Mouse (Mus musculus) brown adipose tissue, adult 24 weeks (tissue): ENCODE measurements around the gene Bach2. TPM values are rescaled to one million over a fixed set of nuclear protein-coding genes. Genes with fewer than 3 reads are reported as not detected.
A peak's percentile ranks its signal among the peaks of the same experiment; 100 is the strongest.

Experiments
- H3K27ac ChIP-seq: fragments of 200-500 bp; replicated peaks from 2 replicates; pipeline ENCODE4 v1.5.1; 2012; ENCODE audit warnings: low read depth, mild to moderate bottlenecking, low read length
- H3K4me1 ChIP-seq: fragments of 200-500 bp; 2 replicates; pipeline ENCODE4 v1.6.1; 2012; ENCODE audit warnings: low read length, mixed read lengths; ENCODE audit not compliant: control insufficient read depth, insufficient read depth, insufficient read length
- H3K4me3 ChIP-seq: fragments of 200-500 bp; 2 replicates; pipeline ENCODE4 v1.5.1; 2012; ENCODE audit warnings: low read depth, mild to moderate bottlenecking, low read length, moderate library complexity; ENCODE audit not compliant: insufficient read depth
- polyA plus RNA-seq: library from polyadenylated mRNA; stranded (reverse); fragments of >200 nt; gene quantifications from 2 replicates; pipeline ENCODE4 v1.2.4, GENCODE M21; 2012; ENCODE audit not compliant: missing spikeins, insufficient read depth, insufficient read length

Bach2 gene
- polyA plus RNA-seq, 1 experiment: 1.2 TPM

DNA sequence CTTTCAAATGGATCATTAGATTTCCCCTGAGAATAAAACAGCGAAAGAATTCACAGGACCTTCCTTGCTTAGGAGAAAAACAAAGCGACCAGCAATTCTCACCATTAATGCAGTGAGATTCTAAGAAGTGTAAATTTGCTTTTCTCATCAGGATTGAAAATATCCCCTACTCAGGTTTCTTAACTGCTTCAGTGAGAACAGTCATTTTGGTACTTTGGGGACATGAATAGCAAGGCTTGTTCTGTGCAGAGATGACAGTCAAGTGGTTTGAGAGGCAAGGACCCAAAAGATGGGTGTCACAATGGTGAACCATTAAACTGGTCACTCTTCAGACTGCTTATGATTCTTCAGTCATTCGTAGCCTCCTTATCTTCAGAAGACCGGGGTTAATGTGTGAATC is 263.6 kb downstream of the Bach2 start:
- H3K4me3 ChIP-seq: no peak overlapping the region
- H3K27ac ChIP-seq: no peak overlapping the region
- H3K4me1 ChIP-seq: peaks cover 6% of the 10 kb centered on the region; the same call in 1 of the 2 replicates

GRCm38 (mm10) chr4:32504236-32504635 is 265.6 kb downstream of the Bach2 start:
- peaks cover 13% of the 10 kb centered on the region for H3K4me1 ChIP-seq
- no peak overlapping the region for H3K27ac ChIP-seq
- H3K4me3 ChIP-seq: no peak overlapping the region

- no peak overlapping the region for H3K4me3 ChIP-seq
- peak overlapping the region; percentile 10; the same call in 1 of the 2 replicates for H3K27ac ChIP-seq
- peaks cover 19% of the 10 kb centered on the region for H3K4me1 ChIP-seq
These were observed 267.8 kb downstream of the Bach2 start for GRCm38 (mm10) chr4:32506306-32506808.

GRCm38 (mm10) chr4:32507041-32507440 is 268.4 kb downstream of the Bach2 start:
- H3K4me1 ChIP-seq: peaks cover 19% of the 10 kb centered on the region
- H3K27ac ChIP-seq: no peak overlapping the region
- no peak overlapping the region for H3K4me3 ChIP-seq

GRCm38 (mm10) chr4:32508572-32508971 is 270.0 kb downstream of the Bach2 start:
- Histone ChIP-seq H3K27ac (no peak overlapping the region), H3K4me1 (peaks cover 19% of the 10 kb centered on the region), H3K4me3 (no peak overlapping the region)

- Histone ChIP-seq H3K4me3 (no peak overlapping the region), H3K4me1 (peaks cover 19% of the 10 kb centered on the region), H3K27ac (no peak overlapping the region)
These were observed 270.4 kb downstream of the Bach2 start for GRCm38 (mm10) chr4:32508996-32509395.

DNA sequence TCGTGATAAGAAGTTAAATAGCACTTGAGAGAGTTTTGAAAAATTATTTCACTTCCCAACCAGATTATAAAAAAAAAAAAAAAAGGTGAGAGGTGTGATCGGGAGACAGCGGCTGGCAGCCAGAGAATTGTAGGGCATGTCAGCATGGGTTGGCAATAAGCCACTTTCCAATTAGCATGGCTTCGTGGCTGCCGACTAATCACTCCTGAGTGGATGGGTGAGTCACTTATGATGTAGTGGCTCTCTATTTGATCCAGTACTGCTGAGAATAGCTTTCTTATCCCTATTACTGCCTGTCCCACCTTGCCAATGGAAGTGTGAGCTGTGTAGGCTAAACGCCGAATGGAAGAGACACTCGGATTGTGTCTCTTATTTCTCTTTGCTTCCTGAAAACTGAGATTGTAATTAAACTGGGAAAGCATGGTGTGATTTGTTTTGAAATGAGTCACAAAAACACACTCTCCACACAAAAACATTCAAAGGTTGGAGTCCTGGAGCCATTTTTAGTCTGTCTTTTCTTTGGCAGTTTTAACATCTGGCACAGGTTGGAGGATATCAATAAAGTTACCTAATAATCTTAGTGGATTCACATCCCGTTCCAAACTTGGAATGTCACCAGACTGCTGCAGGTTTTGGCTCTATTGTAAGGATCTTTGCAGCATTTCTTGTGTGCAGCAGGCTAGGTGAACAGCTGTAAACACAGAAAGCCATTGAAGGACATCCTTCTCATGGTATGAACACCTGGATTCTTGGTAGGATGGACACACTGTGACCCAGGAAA is 271.4 kb downstream of the Bach2 start:
- Histone ChIP-seq H3K27ac (no peak overlapping the region), H3K4me1 (peaks cover 19% of the 10 kb centered on the region), H3K4me3 (no peak overlapping the region)

- Histone ChIP-seq H3K27ac (no peak overlapping the region), H3K4me3 (no peak overlapping the region), H3K4me1 (peaks cover 19% of the 10 kb centered on the region)
These were observed 272.3 kb downstream of the Bach2 start for GRCm38 (mm10) chr4:32510940-32511339.

DNA sequence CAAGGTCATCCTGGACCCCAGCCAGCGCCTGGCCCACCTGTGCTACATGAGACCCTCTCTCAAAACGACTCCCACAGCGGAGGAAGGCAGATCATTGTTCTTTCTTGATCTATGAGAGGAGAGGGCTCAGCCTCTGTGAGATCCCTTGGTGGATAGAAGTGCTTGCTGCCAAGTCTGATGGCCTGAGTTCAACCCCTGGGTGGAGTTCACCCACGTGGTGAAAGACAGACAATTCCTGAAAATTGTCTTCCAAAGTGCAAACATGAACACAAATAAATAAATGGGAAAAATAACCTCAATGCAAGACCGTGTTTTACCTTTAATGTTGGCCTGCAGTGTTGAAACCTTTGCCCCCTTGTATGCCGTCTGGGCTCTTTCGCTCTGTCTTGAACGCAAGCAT is 277.5 kb downstream of the Bach2 start:
- Histone ChIP-seq H3K4me3 (no peak overlapping the region), H3K4me1 (peaks cover 4% of the 10 kb centered on the region; the same call in 1 of the 2 replicates), H3K27ac (no peak overlapping the region)

DNA sequence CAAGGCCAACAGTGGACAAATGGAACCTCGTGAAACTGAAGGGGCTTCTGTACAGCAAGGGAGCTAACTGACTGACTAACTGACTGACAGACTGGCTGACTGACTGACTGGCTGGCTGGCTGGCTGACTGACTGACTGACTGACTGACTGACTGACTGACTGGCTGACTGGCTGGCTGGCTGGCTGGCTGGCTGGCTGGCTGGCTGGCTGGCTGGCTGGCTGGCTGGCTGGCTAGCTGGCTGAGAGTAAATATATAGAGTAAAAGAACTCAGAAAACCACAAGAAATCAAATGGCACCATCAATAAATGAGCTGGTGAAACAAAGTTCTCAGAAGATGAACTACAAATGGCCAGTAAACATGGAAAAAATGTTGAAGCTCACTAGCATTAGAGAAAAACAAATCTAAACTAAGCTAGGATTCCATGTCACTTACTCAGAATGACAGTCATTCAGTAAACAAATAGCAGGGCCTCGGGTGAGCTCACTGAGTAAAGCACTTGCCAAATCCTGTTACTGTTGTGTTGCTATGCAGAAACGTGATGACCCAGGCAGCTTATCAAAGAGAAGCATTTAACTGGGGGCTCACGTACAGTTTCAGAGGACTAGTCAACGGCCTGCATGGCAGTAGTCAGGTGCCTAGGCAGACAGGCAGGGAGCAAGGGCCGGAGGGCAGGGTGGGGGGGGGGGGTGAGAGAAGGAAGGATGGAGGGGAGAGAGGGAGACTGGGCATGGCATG is 280.4 kb downstream of the Bach2 start:
- H3K27ac ChIP-seq: no peak overlapping the region

GRCm38 (mm10) chr4:32520628-32521360 is 282.2 kb downstream of the Bach2 start:
- no peak overlapping the region; the same call in 1 of the 2 replicates for H3K27ac ChIP-seq
- H3K4me1 ChIP-seq: peaks cover 4% of the 10 kb centered on the region; the same call in 1 of the 2 replicates

More for the DNA sequence above, 280.4 kb downstream of the Bach2 start:
- Histone ChIP-seq H3K4me1 (peaks cover 4% of the 10 kb centered on the region; the same call in 1 of the 2 replicates), H3K4me3 (no peak overlapping the region)

GRCm38 (mm10) chr4:32521361-32521740 is 282.7 kb downstream of the Bach2 start:
- H3K27ac ChIP-seq: no peak overlapping the region
- no peak overlapping the region for H3K4me3 ChIP-seq
- H3K4me1 ChIP-seq: peaks cover 4% of the 10 kb centered on the region; the same call in 1 of the 2 replicates

More at GRCm38 (mm10) chr4:32520628-32521360, 282.2 kb downstream of the Bach2 start:
- no peak overlapping the region for H3K4me3 ChIP-seq

DNA sequence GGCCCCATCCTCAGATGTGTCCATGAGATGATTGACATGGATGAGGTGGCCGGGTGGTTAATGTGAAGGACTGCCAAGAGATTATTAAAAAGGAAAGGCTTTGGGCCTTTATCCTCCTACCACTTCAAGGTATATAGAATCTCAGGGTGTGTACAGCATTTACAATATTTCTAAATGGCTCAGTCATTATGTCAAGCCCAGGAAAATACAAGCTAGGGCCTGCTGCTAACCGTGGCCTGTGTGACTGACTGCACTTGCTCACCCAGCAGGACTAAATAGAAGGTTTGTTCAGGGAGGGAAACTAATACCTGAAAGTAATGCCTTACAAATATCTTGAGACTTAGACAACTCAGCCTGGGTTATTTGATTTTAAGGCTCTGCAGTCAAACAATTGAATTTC is 283.4 kb downstream of the Bach2 start:
- Histone ChIP-seq H3K4me1 (peaks cover 4% of the 10 kb centered on the region; the same call in 1 of the 2 replicates), H3K4me3 (no peak overlapping the region), H3K27ac (no peak overlapping the region)

- Histone ChIP-seq H3K4me1 (peaks cover 2% of the 10 kb centered on the region; the same call in 1 of the 2 replicates), H3K4me3 (no peak overlapping the region), H3K27ac (no peak overlapping the region)
These were observed 285.7 kb downstream of the Bach2 start for GRCm38 (mm10) chr4:32524282-32524681.

DNA sequence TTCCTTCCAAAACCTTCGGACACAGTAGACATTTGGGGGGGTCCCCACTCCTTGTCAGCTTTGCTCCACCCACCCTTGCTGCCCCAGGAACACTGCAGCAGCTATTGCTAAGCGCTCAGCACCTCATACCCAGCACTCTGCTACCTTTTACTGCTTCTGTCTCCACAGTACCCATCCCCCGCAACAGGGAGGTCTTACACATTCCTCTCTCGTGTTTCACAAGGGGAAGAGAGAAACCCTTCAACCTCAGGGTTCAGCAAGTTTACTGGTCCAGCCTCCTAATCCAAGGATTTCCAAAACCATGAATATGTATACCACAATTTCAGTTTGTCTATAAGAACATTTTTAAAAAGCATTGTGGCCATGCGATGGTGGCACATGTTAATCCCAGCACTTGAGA is 286.4 kb downstream of the Bach2 start:
- Histone ChIP-seq H3K27ac (no peak overlapping the region), H3K4me1 (peaks cover 2% of the 10 kb centered on the region; the same call in 1 of the 2 replicates), H3K4me3 (no peak overlapping the region)
